Mouse (Mus musculus) ZHBTc4 (cell line): ENCODE results near the gene Grhpr.
A peak's percentile ranks its signal among the peaks of the same experiment; 100 is the strongest.
"Not testable (repeated sequence)": the region's sequence is repeated elsewhere in the genome, so short reads cannot be mapped to it uniquely, and the experiment has no call there.

Experiments used
- DNase-seq: peaks from one replicate; pipeline ENCODE4 v3.0.0-alpha.2; 2011; ENCODE audit warnings: low read depth, low spot score

Gene Grhpr

GRCm38 (mm10) chr4:44973871-44974270 is 7.3 kb upstream of the Grhpr start:
- no peak for DNase-seq

- no peak for DNase-seq
These were observed 6.9 kb upstream of the Grhpr start for GRCm38 (mm10) chr4:44974331-44974730.

GRCm38 (mm10) chr4:44976026-44976615 is 5.1 kb upstream of the Grhpr start:
- no peak for DNase-seq

- DNase-seq = no peak
These were observed 4.1 kb upstream of the Grhpr start for GRCm38 (mm10) chr4:44976921-44977710.

- no peak for DNase-seq
These were observed 3.0 kb upstream of the Grhpr start for GRCm38 (mm10) chr4:44978175-44978574.

- DNase-seq = no peak
These were observed 1.3 kb upstream of the Grhpr start for GRCm38 (mm10) chr4:44979794-44980338.

GRCm38 (mm10) chr4:44981974-44982287 is 736 bp downstream of the Grhpr start:
- no peak for DNase-seq

GRCm38 (mm10) chr4:44982440-44983130 is 1.4 kb downstream of the Grhpr start:
- no peak for DNase-seq

GRCm38 (mm10) chr4:44983131-44983740 is 2.0 kb downstream of the Grhpr start:
- peak; percentile 56 for DNase-seq

GRCm38 (mm10) chr4:44990560-44990959 is 9.4 kb downstream of the Grhpr start:
- DNase-seq = no peak

GRCm38 (mm10) chr4:44992330-44992729 is 11.1 kb downstream of the Grhpr start:
- DNase-seq = not testable (repeated sequence)

GRCm38 (mm10) chr4:44993179-44993578 is 12.0 kb downstream of the Grhpr start:
- not testable (repeated sequence) for DNase-seq

- DNase-seq = no peak
These were observed 12.7 kb downstream of the Grhpr start for GRCm38 (mm10) chr4:44993847-44994246.

GRCm38 (mm10) chr4:44994776-44995175 is 13.6 kb downstream of the Grhpr start:
- DNase-seq = peak; percentile 53

- DNase-seq = no peak
These were observed 16.9 kb downstream of the Grhpr start for GRCm38 (mm10) chr4:44998071-44998470.

- no peak for DNase-seq
These were observed 18.8 kb downstream of the Grhpr start for GRCm38 (mm10) chr4:45000001-45000400.

- DNase-seq = no peak
These were observed 24.3 kb downstream of the Grhpr start for GRCm38 (mm10) chr4:45005452-45005851.

GRCm38 (mm10) chr4:45010806-45011415 is 29.7 kb downstream of the Grhpr start:
- no peak for DNase-seq

- peak; percentile 78 for DNase-seq
These were observed 30.4 kb downstream of the Grhpr start for GRCm38 (mm10) chr4:45011581-45012104.

- peak; percentile 100 for DNase-seq
These were observed 31.1 kb downstream of the Grhpr start, which contains the start of gene Zbtb5 for GRCm38 (mm10) chr4:45012105-45012975. Zbtb5 (minus strand) TSS chr4:45012412.
